Mouse (Mus musculus): ENCODE results near the gene Fras1. TPM values are rescaled to one million over a fixed set of nuclear protein-coding genes. Genes with fewer than 3 reads are reported as not detected.

The Fras1 gene
- polyA plus RNA-seq, 1 experiment: 1.5 TPM

- no peak overlapping the region for H3K4me3 ChIP-seq
- no peak overlapping the region for H3K4me2 ChIP-seq (ENCODE audit: low read depth)
- H3K36me3 ChIP-seq (ENCODE audit: control insufficient read depth, insufficient read depth): no peaks in the 10 kb centered on the region
- no peak overlapping the region for H3ac ChIP-seq (ENCODE audit: control insufficient read depth, insufficient read length)
- no peaks in the 10 kb centered on the region for H3K27me3 ChIP-seq (ENCODE audit: control insufficient read depth, insufficient read depth, insufficient read length)
- TF ChIP-seq USF1 (IDR thresholded peaks at IDR 0.05; ENCODE audit: low read depth) (no peak), E2F4 (IDR thresholded peaks at IDR 0.05; ENCODE audit: insufficient read depth) (no peak), MYOG (IDR thresholded peaks at IDR 0.05; ENCODE audit: control insufficient read depth in 1 of 3, insufficient read depth in 1 of 3, insufficient read length in 2 of 3, low read depth in 2 of 3) (no peak), TCF3 (IDR thresholded peaks at IDR 0.05; ENCODE audit: insufficient read length, low read depth) (no peak), POLR2AphosphoS2 (IDR thresholded peaks at IDR 0.05; ENCODE audit: insufficient read length, low read depth) (no peak), POLR2A (IDR thresholded peaks at IDR 0.05; ENCODE audit: insufficient read length, low read depth) (no peak), SRF (IDR thresholded peaks at IDR 0.05; ENCODE audit: control insufficient read depth, insufficient read length, low read depth) (no peak)
- H3K79me2 ChIP-seq (ENCODE audit: control insufficient read depth, insufficient read depth): no peaks in the 10 kb centered on the region
Observed at GRCm38 (mm10) chr5:96408291-96408690, 34.5 kb downstream of the Fras1 start.

GRCm38 (mm10) chr5:96412754-96413394 lies 39.1 kb downstream of the Fras1 start:
- no peak overlapping the region for H3ac ChIP-seq (ENCODE audit: control insufficient read depth, insufficient read length)
- TF ChIP-seq TCF3 (IDR thresholded peaks at IDR 0.05; ENCODE audit: insufficient read length, low read depth): no peak
- no peak for TF ChIP-seq SRF (IDR thresholded peaks at IDR 0.05; ENCODE audit: control insufficient read depth, insufficient read length, low read depth)
- no peak for TF ChIP-seq MYOG (IDR thresholded peaks at IDR 0.05; ENCODE audit: control insufficient read depth in 1 of 3, insufficient read depth in 1 of 3, insufficient read length in 2 of 3, low read depth in 2 of 3)
- no peak for TF ChIP-seq E2F4 (IDR thresholded peaks at IDR 0.05; ENCODE audit: insufficient read depth)
- H3K36me3 ChIP-seq (ENCODE audit: control insufficient read depth, insufficient read depth): no peaks in the 10 kb centered on the region
- H3K4me2 ChIP-seq (ENCODE audit: low read depth): no peak overlapping the region
- H3K27me3 ChIP-seq (ENCODE audit: control insufficient read depth, insufficient read depth, insufficient read length): no peaks in the 10 kb centered on the region
- H3K79me2 ChIP-seq (ENCODE audit: control insufficient read depth, insufficient read depth): no peaks in the 10 kb centered on the region
- H3K4me3 ChIP-seq: no peak overlapping the region

GRCm38 (mm10) chr5:96417121-96417520 lies 43.4 kb downstream of the Fras1 start:
- H3K4me2 ChIP-seq (ENCODE audit: low read depth): no peak overlapping the region
- H3K36me3 ChIP-seq (ENCODE audit: control insufficient read depth, insufficient read depth): no peaks in the 10 kb centered on the region
- H3K79me2 ChIP-seq (ENCODE audit: control insufficient read depth, insufficient read depth): no peaks in the 10 kb centered on the region
- no peak for TF ChIP-seq MAX (IDR thresholded peaks at IDR 0.05; ENCODE audit: low read depth)
- no peak for TF ChIP-seq MYOD1 (IDR thresholded peaks at IDR 0.05; ENCODE audit: control insufficient read depth in 1 of 3, insufficient read length in 2 of 3, low read depth in 2 of 3)
- TF ChIP-seq REST (IDR thresholded peaks at IDR 0.05; ENCODE audit: insufficient read depth, insufficient read length): no peak
- TF ChIP-seq POLR2AphosphoS2 (IDR thresholded peaks at IDR 0.05; ENCODE audit: insufficient read length, low read depth): no peak
- no peaks in the 10 kb centered on the region for H3K27me3 ChIP-seq (ENCODE audit: control insufficient read depth, insufficient read depth, insufficient read length)
- no peak overlapping the region for H3ac ChIP-seq (ENCODE audit: control insufficient read depth, insufficient read length)
- no peak overlapping the region for H3K4me3 ChIP-seq

- no peaks in the 10 kb centered on the region for H3K36me3 ChIP-seq (ENCODE audit: control insufficient read depth, insufficient read depth)
- H3ac ChIP-seq (ENCODE audit: control insufficient read depth, insufficient read length): no peak overlapping the region
- TF ChIP-seq MYOG (IDR thresholded peaks at IDR 0.05; ENCODE audit: control insufficient read depth in 1 of 3, insufficient read depth in 1 of 3, insufficient read length in 2 of 3, low read depth in 2 of 3): no peak
- no peak for TF ChIP-seq MAX (IDR thresholded peaks at IDR 0.05; ENCODE audit: low read depth)
- TF ChIP-seq POLR2A (IDR thresholded peaks at IDR 0.05; ENCODE audit: insufficient read length, low read depth): no peak
- TF ChIP-seq TCF3 (IDR thresholded peaks at IDR 0.05; ENCODE audit: insufficient read length, low read depth): no peak
- no peak for TF ChIP-seq E2F4 (IDR thresholded peaks at IDR 0.05; ENCODE audit: insufficient read depth)
- TF ChIP-seq CEBPB (IDR thresholded peaks at IDR 0.05; ENCODE audit: insufficient read depth, poor library complexity, severe bottlenecking): no peak
- TF ChIP-seq USF1 (IDR thresholded peaks at IDR 0.05; ENCODE audit: low read depth): no peak
- no peak for TF ChIP-seq TCF12 (IDR thresholded peaks at IDR 0.05; ENCODE audit: insufficient read depth, poor library complexity, severe bottlenecking)
- H3K4me2 ChIP-seq (ENCODE audit: low read depth): no peak overlapping the region
- H3K4me3 ChIP-seq: no peak overlapping the region
- no peaks in the 10 kb centered on the region for H3K79me2 ChIP-seq (ENCODE audit: control insufficient read depth, insufficient read depth)
- no peaks in the 10 kb centered on the region for H3K27me3 ChIP-seq (ENCODE audit: control insufficient read depth, insufficient read depth, insufficient read length)
Observed at GRCm38 (mm10) chr5:96421550-96421949, 47.8 kb downstream of the Fras1 start.

- Histone ChIP-seq H3K27me3 (ENCODE audit: control insufficient read depth, insufficient read depth, insufficient read length) (no peaks in the 10 kb centered on the region), H3K4me3 (no peak overlapping the region), H3ac (ENCODE audit: control insufficient read depth, insufficient read length) (no peak overlapping the region), H3K36me3 (ENCODE audit: control insufficient read depth, insufficient read depth) (no peaks in the 10 kb centered on the region), H3K4me2 (ENCODE audit: low read depth) (no peak overlapping the region), H3K79me2 (ENCODE audit: control insufficient read depth, insufficient read depth) (no peaks in the 10 kb centered on the region)
- TF ChIP-seq POLR2AphosphoS2 (IDR thresholded peaks at IDR 0.05; ENCODE audit: insufficient read length, low read depth): no peak
- TF ChIP-seq TCF3 (IDR thresholded peaks at IDR 0.05; ENCODE audit: insufficient read length, low read depth): no peak
- TF ChIP-seq CEBPB (IDR thresholded peaks at IDR 0.05; ENCODE audit: insufficient read depth, poor library complexity, severe bottlenecking): no peak
Observed at GRCm38 (mm10) chr5:96422716-96423115, 49.0 kb downstream of the Fras1 start.

- TF ChIP-seq CEBPB (IDR thresholded peaks at IDR 0.05; ENCODE audit: insufficient read depth, poor library complexity, severe bottlenecking): no peak
- no peak for TF ChIP-seq MYOG (IDR thresholded peaks at IDR 0.05; ENCODE audit: control insufficient read depth in 1 of 3, insufficient read depth in 1 of 3, insufficient read length in 2 of 3, low read depth in 2 of 3)
- no peak for TF ChIP-seq USF1 (IDR thresholded peaks at IDR 0.05; ENCODE audit: low read depth)
- TF ChIP-seq POLR2AphosphoS2 (IDR thresholded peaks at IDR 0.05; ENCODE audit: insufficient read length, low read depth): no peak
- TF ChIP-seq E2F4 (IDR thresholded peaks at IDR 0.05; ENCODE audit: insufficient read depth): no peak
- Histone ChIP-seq H3K36me3 (ENCODE audit: control insufficient read depth, insufficient read depth) (no peaks in the 10 kb centered on the region), H3K79me2 (ENCODE audit: control insufficient read depth, insufficient read depth) (no peaks in the 10 kb centered on the region)
Observed at GRCm38 (mm10) chr5:96425391-96425790, 51.6 kb downstream of the Fras1 start.

More at GRCm38 (mm10) chr5:96425391-96425790, 51.6 kb downstream of the Fras1 start:
- no peak overlapping the region for H3K4me3 ChIP-seq
- H3K27me3 ChIP-seq (ENCODE audit: control insufficient read depth, insufficient read depth, insufficient read length): no peaks in the 10 kb centered on the region
- no peak overlapping the region for H3K4me2 ChIP-seq (ENCODE audit: low read depth)
- no peak overlapping the region for H3ac ChIP-seq (ENCODE audit: control insufficient read depth, insufficient read length)
